Mouse (Mus musculus): ENCODE measurements at regions not wholly inside any gene's neighbourhood (a gene's known extent, or its start where the extent isn't known, plus 50 kb on each side); places are given as distances from the start of the nearest gene placed in this dataset.

GRCm38 (mm10) chr9:79045314-79045713 is 430.0 kb downstream of the Cd109 start:
- Histone ChIP-seq H3K4me2 (replicated peaks; ENCODE audit: low read depth) (no peak overlapping the region), H3K9me3 (ENCODE audit: control insufficient read depth, low read length) (no peaks in the 10 kb centered on the region), H3K36me3 (ENCODE audit: control insufficient read depth, insufficient read depth, low read length) (no peaks in the 10 kb centered on the region), H3K4me3 (ENCODE audit: low read depth, low read length) (no peak overlapping the region), H3K27me3 (ENCODE audit: control insufficient read depth, insufficient read depth, low read length) (no peaks in the 10 kb centered on the region), H3K4me1 (replicated peaks; ENCODE audit: control insufficient read depth, insufficient read depth) (no peaks in the 10 kb centered on the region), H3K9ac (ENCODE audit: low read length) (no peak overlapping the region), H3K27ac (replicated peaks) (no peak overlapping the region)
- ATAC-seq (ENCODE audit: low FRiP score, low TSS enrichment) = no peak
- peak; percentile 50 for DNase-seq (ENCODE audit: low spot score)
- 8% methylated on average over 2 of the region's 2 CpGs for WGBS
- peak; percentile 65 for TF ChIP-seq CTCF (IDR thresholded peaks at IDR 0.05; ENCODE audit: low read depth)
- no peak for TF ChIP-seq EP300 (optimal IDR thresholded peaks at IDR 0.05)

- H3K27ac ChIP-seq (replicated peaks) = no peak overlapping the region
- no peak for ATAC-seq (ENCODE audit: low FRiP score, low TSS enrichment)
- H3K4me2 ChIP-seq (replicated peaks; ENCODE audit: low read depth) = no peak overlapping the region
- H3K36me3 ChIP-seq (ENCODE audit: control insufficient read depth, insufficient read depth, low read length) = no peaks in the 10 kb centered on the region
- H3K9ac ChIP-seq (ENCODE audit: low read length) = no peak overlapping the region
- 48% methylated on average over 3 of the region's 3 CpGs for WGBS
- H3K9me3 ChIP-seq (ENCODE audit: control insufficient read depth, low read length) = no peaks in the 10 kb centered on the region
- no peak for DNase-seq (ENCODE audit: low spot score)
- H3K4me1 ChIP-seq (replicated peaks; ENCODE audit: control insufficient read depth, insufficient read depth) = no peaks in the 10 kb centered on the region
- no peaks in the 10 kb centered on the region for H3K27me3 ChIP-seq (ENCODE audit: control insufficient read depth, insufficient read depth, low read length)
- no peak for TF ChIP-seq CTCF (IDR thresholded peaks at IDR 0.05; ENCODE audit: low read depth)
- TF ChIP-seq EP300 (optimal IDR thresholded peaks at IDR 0.05) = no peak
- H3K4me3 ChIP-seq (ENCODE audit: low read depth, low read length) = no peak overlapping the region
Observed at GRCm38 (mm10) chr9:79071961-79072360, 456.6 kb downstream of the Cd109 start.

- Histone ChIP-seq H3K27ac (replicated peaks) (no peak overlapping the region), H3K27me3 (ENCODE audit: control insufficient read depth, insufficient read depth, low read length) (no peaks in the 10 kb centered on the region), H3K4me3 (ENCODE audit: low read depth, low read length) (no peak overlapping the region), H3K4me2 (replicated peaks; ENCODE audit: low read depth) (no peak overlapping the region), H3K36me3 (ENCODE audit: control insufficient read depth, insufficient read depth, low read length) (no peaks in the 10 kb centered on the region), H3K9ac (ENCODE audit: low read length) (no peak overlapping the region), H3K4me1 (replicated peaks; ENCODE audit: control insufficient read depth, insufficient read depth) (no peaks in the 10 kb centered on the region), H3K9me3 (ENCODE audit: control insufficient read depth, low read length) (no peaks in the 10 kb centered on the region)
- no peak for DNase-seq (ENCODE audit: low spot score)
- WGBS = 47% methylated on average over 2 of the region's 2 CpGs
- TF ChIP-seq EP300 (optimal IDR thresholded peaks at IDR 0.05) (no peak), CTCF (IDR thresholded peaks at IDR 0.05; ENCODE audit: low read depth) (peak; percentile 81)
- ATAC-seq (ENCODE audit: low FRiP score, low TSS enrichment) = no peak
Observed at GRCm38 (mm10) chr9:79109611-79110010, 494.3 kb downstream of the Cd109 start.

- DNase-seq (ENCODE audit: low spot score) = no peak
- WGBS = 39% methylated on average over 2 of the region's 2 CpGs
- ATAC-seq (ENCODE audit: low FRiP score, low TSS enrichment) = no peak
- TF ChIP-seq CTCF (IDR thresholded peaks at IDR 0.05; ENCODE audit: low read depth) = no peak
- Histone ChIP-seq H3K4me3 (ENCODE audit: low read depth, low read length) (no peak overlapping the region), H3K36me3 (ENCODE audit: control insufficient read depth, insufficient read depth, low read length) (no peaks in the 10 kb centered on the region), H3K9ac (ENCODE audit: low read length) (no peak overlapping the region), H3K4me2 (replicated peaks; ENCODE audit: low read depth) (no peak overlapping the region), H3K9me3 (ENCODE audit: control insufficient read depth, low read length) (no peaks in the 10 kb centered on the region), H3K27ac (replicated peaks) (no peak overlapping the region), H3K4me1 (replicated peaks; ENCODE audit: control insufficient read depth, insufficient read depth) (no peaks in the 10 kb centered on the region), H3K27me3 (ENCODE audit: control insufficient read depth, insufficient read depth, low read length) (no peaks in the 10 kb centered on the region)
Observed at GRCm38 (mm10) chr9:79111326-79111725, 496.0 kb downstream of the Cd109 start.

- Histone ChIP-seq H3K4me3 (ENCODE audit: low read depth, low read length) (no peak overlapping the region), H3K9me3 (ENCODE audit: control insufficient read depth, low read length) (no peaks in the 10 kb centered on the region), H3K4me1 (replicated peaks; ENCODE audit: control insufficient read depth, insufficient read depth) (no peaks in the 10 kb centered on the region), H3K36me3 (ENCODE audit: control insufficient read depth, insufficient read depth, low read length) (no peaks in the 10 kb centered on the region), H3K27ac (replicated peaks) (no peak overlapping the region), H3K9ac (ENCODE audit: low read length) (no peak overlapping the region), H3K4me2 (replicated peaks; ENCODE audit: low read depth) (no peak overlapping the region), H3K27me3 (ENCODE audit: control insufficient read depth, insufficient read depth, low read length) (no peaks in the 10 kb centered on the region)
- WGBS = 32% methylated on average over 1 of the region's 1 CpGs
- DNase-seq (ENCODE audit: low spot score) = no peak
- ATAC-seq (ENCODE audit: low FRiP score, low TSS enrichment) = no peak
- TF ChIP-seq EP300 (optimal IDR thresholded peaks at IDR 0.05) (no peak), CTCF (IDR thresholded peaks at IDR 0.05; ENCODE audit: low read depth) (no peak)
Observed at GRCm38 (mm10) chr9:79140970-79141369, 525.6 kb downstream of the Cd109 start.

GRCm38 (mm10) chr9:79146004-79146403 is 530.7 kb downstream of the Cd109 start:
- H3K4me3 ChIP-seq (ENCODE audit: low read depth, low read length) = no peak overlapping the region
- no peak for ATAC-seq (ENCODE audit: low FRiP score, low TSS enrichment)
- WGBS = 73% methylated on average over 3 of the region's 3 CpGs

More at GRCm38 (mm10) chr9:79146004-79146403, 530.7 kb downstream of the Cd109 start:
- no peak for DNase-seq (ENCODE audit: low spot score)
- Histone ChIP-seq H3K9ac (ENCODE audit: low read length) (no peak overlapping the region), H3K4me2 (replicated peaks; ENCODE audit: low read depth) (no peak overlapping the region), H3K27ac (replicated peaks) (no peak overlapping the region), H3K4me1 (replicated peaks; ENCODE audit: control insufficient read depth, insufficient read depth) (no peaks in the 10 kb centered on the region), H3K36me3 (ENCODE audit: control insufficient read depth, insufficient read depth, low read length) (no peaks in the 10 kb centered on the region), H3K27me3 (ENCODE audit: control insufficient read depth, insufficient read depth, low read length) (no peaks in the 10 kb centered on the region), H3K9me3 (ENCODE audit: control insufficient read depth, low read length) (no peaks in the 10 kb centered on the region)
- TF ChIP-seq CTCF (IDR thresholded peaks at IDR 0.05; ENCODE audit: low read depth) (no peak), EP300 (optimal IDR thresholded peaks at IDR 0.05) (no peak)

All from stomach, postnatal 0 days (tissue).